Mouse (Mus musculus): ENCODE results near the gene Tmem170. TPM values are rescaled to one million over a fixed set of nuclear protein-coding genes. Genes with fewer than 3 reads are reported as not detected.

Tmem170 gene
- polyA plus RNA-seq, 1 experiment: 1.1 TPM

DNA sequence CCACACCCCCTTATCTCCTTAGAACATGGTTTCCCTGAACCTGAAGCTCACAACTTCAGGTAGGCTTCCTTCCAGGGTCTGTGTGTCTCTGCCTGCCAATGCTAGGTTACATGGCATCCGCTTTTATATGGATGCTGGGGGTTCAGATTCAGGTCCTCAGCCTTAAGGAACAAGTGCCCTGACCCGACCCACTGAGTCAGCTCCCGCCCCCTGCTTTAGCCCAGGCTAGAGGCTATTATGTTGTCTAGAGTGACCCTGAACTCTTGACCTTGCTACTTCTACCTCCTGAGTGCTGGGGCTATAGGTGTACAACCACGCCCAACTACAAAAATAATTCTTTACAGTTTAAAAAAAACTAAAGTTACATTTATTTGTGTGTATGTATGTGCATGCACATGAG is 61.5 kb downstream of the Tmem170 start:
- TF ChIP-seq CTCF (IDR thresholded peaks at IDR 0.05; ENCODE audit: control insufficient read depth, insufficient read depth, insufficient read length) (no peak), USF1 (IDR thresholded peaks at IDR 0.05; ENCODE audit: low read depth) (no peak), CEBPB (IDR thresholded peaks at IDR 0.05; ENCODE audit: low read depth) (no peak), MYOG (IDR thresholded peaks at IDR 0.05; ENCODE audit: control insufficient read depth, extremely low read depth, insufficient read length) (no peak), MYOD1 (IDR thresholded peaks at IDR 0.05; ENCODE audit: control insufficient read depth, insufficient read length, low read depth) (no peak), FOSL1 (IDR thresholded peaks at IDR 0.05; ENCODE audit: insufficient read depth, low read length, poor library complexity, severe bottlenecking) (no peak), MAX (IDR thresholded peaks at IDR 0.05) (no peak)
- no peak overlapping the region for H3K4me3 ChIP-seq (ENCODE audit: insufficient read depth, poor library complexity, severe bottlenecking)
- H3K79me3 ChIP-seq (ENCODE audit: low read depth): no peaks in the 10 kb centered on the region
- no peak overlapping the region for H3ac ChIP-seq (ENCODE audit: control insufficient read depth, insufficient read length, low read depth)
- H3K36me3 ChIP-seq (ENCODE audit: control insufficient read depth, insufficient read depth): peaks cover 23% of the 10 kb centered on the region
- no peaks in the 10 kb centered on the region for H3K27me3 ChIP-seq (ENCODE audit: control insufficient read depth, insufficient read depth, insufficient read length)
- no peaks in the 10 kb centered on the region for H3K79me2 ChIP-seq (ENCODE audit: control insufficient read depth, insufficient read depth)

DNA sequence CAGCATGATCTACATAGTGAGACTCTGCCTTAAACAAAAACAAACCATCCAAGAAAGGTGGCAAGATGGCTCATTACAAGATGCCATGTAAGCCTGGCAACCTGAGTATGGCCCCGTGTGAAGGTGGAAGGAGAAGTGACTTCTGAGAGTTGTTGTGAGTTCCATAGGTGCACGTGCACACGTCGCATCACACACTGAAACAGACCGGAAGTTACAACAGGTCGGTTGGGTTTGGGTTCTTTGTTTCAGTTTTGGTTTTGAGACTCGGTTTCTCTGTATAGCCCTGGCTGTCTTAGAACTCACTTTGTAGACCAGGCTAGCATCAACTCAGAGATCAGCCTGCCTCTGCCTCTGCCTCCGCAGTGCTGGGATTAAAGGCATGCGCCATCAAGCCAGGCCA is 62.7 kb downstream of the Tmem170 start:
- Histone ChIP-seq H3K79me2 (ENCODE audit: control insufficient read depth, insufficient read depth) (no peaks in the 10 kb centered on the region), H3K79me3 (ENCODE audit: low read depth) (no peaks in the 10 kb centered on the region), H3K36me3 (ENCODE audit: control insufficient read depth, insufficient read depth) (peaks cover 11% of the 10 kb centered on the region), H3K27me3 (ENCODE audit: control insufficient read depth, insufficient read depth, insufficient read length) (no peaks in the 10 kb centered on the region), H3ac (ENCODE audit: control insufficient read depth, insufficient read length, low read depth) (no peak overlapping the region), H3K4me3 (ENCODE audit: insufficient read depth, poor library complexity, severe bottlenecking) (no peak overlapping the region)
- TF ChIP-seq CTCF (IDR thresholded peaks at IDR 0.05; ENCODE audit: control insufficient read depth, insufficient read depth, insufficient read length) (no peak), MYOD1 (IDR thresholded peaks at IDR 0.05; ENCODE audit: control insufficient read depth, insufficient read length, low read depth) (no peak), MAX (IDR thresholded peaks at IDR 0.05) (no peak), MYOG (IDR thresholded peaks at IDR 0.05; ENCODE audit: control insufficient read depth, extremely low read depth, insufficient read length) (no peak)

Other genes starting within 250 kb of the Tmem170 start
- 0.06 TPM for gene Ldhd, start 246.4 kb downstream of the Tmem170 start, polyA plus RNA-seq (2012; fragmentation: generic; extraction: Trizol)
- 4.7 TPM for gene Zfp1, start 233.3 kb downstream of the Tmem170 start, polyA plus RNA-seq (2012; fragmentation: generic; extraction: Trizol)
- 1.5 TPM for gene Ctrb1, start 185.7 kb downstream of the Tmem170 start, polyA plus RNA-seq (2012; fragmentation: generic; extraction: Trizol)
- gene Bcar1, start 132.9 kb downstream of the Tmem170 start, polyA plus RNA-seq (2012; fragmentation: generic; extraction: Trizol): 136 TPM
- 58.8 TPM for gene Cfdp1, start 22.5 kb downstream of the Tmem170 start, polyA plus RNA-seq (2012; fragmentation: generic; extraction: Trizol)
- gene Chst5, start 33.7 kb upstream of the Tmem170 start, polyA plus RNA-seq (2012; fragmentation: generic; extraction: Trizol): not detected
- 2.2 TPM for gene Tmem231, start 57.1 kb upstream of the Tmem170 start, polyA plus RNA-seq (2012; fragmentation: generic; extraction: Trizol)
- 44.6 TPM for gene Gabarapl2, start 64.0 kb upstream of the Tmem170 start, polyA plus RNA-seq (2012; fragmentation: generic; extraction: Trizol)
- gene Adat1, start 115.6 kb upstream of the Tmem170 start, polyA plus RNA-seq (2012; fragmentation: generic; extraction: Trizol): 4.0 TPM
- gene Kars, start 134.6 kb upstream of the Tmem170 start, polyA plus RNA-seq (2012; fragmentation: generic; extraction: Trizol): 205 TPM
- gene Terf2ip, start 134.6 kb upstream of the Tmem170 start, polyA plus RNA-seq (2012; fragmentation: generic; extraction: Trizol): 5.8 TPM
- 0.23 TPM for gene Gm6793, start 138.3 kb upstream of the Tmem170 start, polyA plus RNA-seq (2012; fragmentation: generic; extraction: Trizol)